Mouse (Mus musculus): ENCODE data around the gene Zbtb9. TPM values are rescaled to one million over a fixed set of nuclear protein-coding genes. Genes with fewer than 3 reads are reported as not detected.
A peak's percentile ranks its signal among the peaks of the same experiment; 100 is the strongest.

Gene Zbtb9
- polyA plus RNA-seq, 2 experiments = 2.6 to 4.0 TPM

GRCm38 (mm10) chr17:26937883-26938695 lies 34.9 kb upstream of the Zbtb9 start:
- H3K4me2 ChIP-seq (ENCODE audit: low read depth) = peak overlapping the region; percentile 86
- peak overlapping the region; percentile 73 for H3K9ac ChIP-seq (replicated peaks)
- H3K36me3 ChIP-seq (replicated peaks; ENCODE audit: control insufficient read depth, insufficient read depth, low read depth) = peaks cover 7% of the 10 kb centered on the region
- WGBS (ENCODE audit: insufficient replicate concordance) = 47% methylated on average over 16 of the region's 16 CpGs
- peak overlapping the region; percentile 63 to 71 for H3K4me3 ChIP-seq (ENCODE audit: insufficient read depth in 1 of 2, low read depth in 2 of 2, low read length in 2 of 2)
- TF ChIP-seq CTCF (IDR thresholded peaks at IDR 0.05; ENCODE audit: low read depth) = no peak
- H3K27ac ChIP-seq = peak overlapping the region; percentile 30
- ATAC-seq (ENCODE audit: insufficient read depth) (no peak), DNase-seq (ENCODE audit: low read depth in 3 of 3, low spot score in 3 of 3) (no peak)
- no peaks in the 10 kb centered on the region for H3K9me3 ChIP-seq (ENCODE audit: control insufficient read depth, low read length)
- H3K4me1 ChIP-seq (replicated peaks; ENCODE audit: control insufficient read depth in 2 of 2, insufficient read depth in 2 of 2, low read length in 1 of 2) = peaks cover 21 to 23% of the 10 kb centered on the region in 2 experiments
- no peaks in the 10 kb centered on the region for H3K27me3 ChIP-seq (ENCODE audit: control insufficient read depth, insufficient read depth, low read length)

- no peak for ATAC-seq (ENCODE audit: insufficient read depth)
- H3K27ac ChIP-seq = peak overlapping the region; percentile 30
- peak overlapping the region; percentile 73 for H3K9ac ChIP-seq (replicated peaks)
- H3K4me1 ChIP-seq (replicated peaks; ENCODE audit: control insufficient read depth in 2 of 2, insufficient read depth in 2 of 2, low read length in 1 of 2) = peaks cover 16 to 18% of the 10 kb centered on the region in 2 experiments
- WGBS (ENCODE audit: insufficient replicate concordance) = under 1% methylated on average over 22 of the region's 22 CpGs
- H3K4me3 ChIP-seq (ENCODE audit: insufficient read depth in 1 of 2, low read depth in 2 of 2, low read length in 2 of 2) = peak overlapping the region; percentile 63 to 71
- DNase-seq (ENCODE audit: low read depth in 3 of 3, low spot score in 3 of 3) = no peak
- H3K27me3 ChIP-seq (ENCODE audit: control insufficient read depth, insufficient read depth, low read length) = no peaks in the 10 kb centered on the region
- H3K4me2 ChIP-seq (ENCODE audit: low read depth) = peak overlapping the region; percentile 86
- no peaks in the 10 kb centered on the region for H3K9me3 ChIP-seq (ENCODE audit: control insufficient read depth, low read length)
- H3K36me3 ChIP-seq (replicated peaks; ENCODE audit: control insufficient read depth, insufficient read depth, low read depth) = peaks cover 7% of the 10 kb centered on the region
- no peak for TF ChIP-seq EP300 (IDR thresholded peaks at IDR 0.05; ENCODE audit: low read depth)
- no peak for TF ChIP-seq CTCF (IDR thresholded peaks at IDR 0.05; ENCODE audit: low read depth)
Observed at GRCm38 (mm10) chr17:26938731-26939130, 34.2 kb upstream of the Zbtb9 start.

- Histone ChIP-seq H3K4me3 (ENCODE audit: insufficient read depth in 1 of 2, low read depth in 2 of 2, low read length in 2 of 2) (peak within 1 kb of the TSS; percentile 63 to 71), H3K27me3 (ENCODE audit: control insufficient read depth, insufficient read depth, low read length) (no peaks in the 10 kb centered on the region), H3K27ac (peak within 1 kb of the TSS; percentile 81), H3K9ac (replicated peaks) (peak within 1 kb of the TSS; percentile 74), H3K36me3 (replicated peaks; ENCODE audit: control insufficient read depth, insufficient read depth, low read depth) (peaks cover 7% of the 10 kb centered on the region), H3K4me1 (replicated peaks; ENCODE audit: control insufficient read depth in 2 of 2, insufficient read depth in 2 of 2, low read length in 1 of 2) (peaks cover 16 to 17% of the 10 kb centered on the region in 2 experiments), H3K4me2 (ENCODE audit: low read depth) (peak within 1 kb of the TSS; percentile 86), H3K9me3 (ENCODE audit: control insufficient read depth, low read length) (no peaks in the 10 kb centered on the region)
- under 1% methylated on average over 70 of the region's 70 CpGs for whole genome bisulfite sequencing (ENCODE audit: insufficient replicate concordance)
- ATAC-seq (ENCODE audit: insufficient read depth) (peak; percentile 93), DNase-seq (ENCODE audit: low read depth in 3 of 3, low spot score in 3 of 3) (peak; percentile 99)
- TF ChIP-seq EP300 (IDR thresholded peaks at IDR 0.05; ENCODE audit: low read depth) = no peak
Observed at GRCm38 (mm10) chr17:26939178-26939972, 33.6 kb upstream of the Zbtb9 start, which contains the start of gene Cuta. Gene Cuta, minus strand, starts transcription at chr17:26939569.

GRCm38 (mm10) chr17:26939973-26940300 lies 33.0 kb upstream of the Zbtb9 start:
- DNase-seq (ENCODE audit: low read depth in 3 of 3, low spot score in 3 of 3) (no peak), ATAC-seq (ENCODE audit: insufficient read depth) (no peak)
- 3% methylated on average over 3 of the region's 3 CpGs for WGBS (ENCODE audit: insufficient replicate concordance)
- Histone ChIP-seq H3K9ac (replicated peaks) (peak overlapping the region; percentile 74), H3K27ac (peak overlapping the region; percentile 81), H3K4me1 (replicated peaks; ENCODE audit: control insufficient read depth in 2 of 2, insufficient read depth in 2 of 2, low read length in 1 of 2) (peaks cover 16 to 17% of the 10 kb centered on the region in 2 experiments), H3K4me3 (ENCODE audit: insufficient read depth in 1 of 2, low read depth in 2 of 2, low read length in 2 of 2) (peak overlapping the region; percentile 56 to 60), H3K9me3 (ENCODE audit: control insufficient read depth, low read length) (no peaks in the 10 kb centered on the region), H3K4me2 (ENCODE audit: low read depth) (peak overlapping the region; percentile 79), H3K36me3 (replicated peaks; ENCODE audit: control insufficient read depth, insufficient read depth, low read depth) (peaks cover 4% of the 10 kb centered on the region), H3K27me3 (ENCODE audit: control insufficient read depth, insufficient read depth, low read length) (no peaks in the 10 kb centered on the region)
- TF ChIP-seq EP300 (IDR thresholded peaks at IDR 0.05; ENCODE audit: low read depth) = no peak
- no peak for TF ChIP-seq CTCF (IDR thresholded peaks at IDR 0.05; ENCODE audit: low read depth)

Measured in liver, embryonic 14.5 days (tissue).